Mouse (Mus musculus) heart, adult 2 months (tissue): Measurements from ENCODE around the gene Vmn1r201. TPM values are rescaled to one million over a fixed set of nuclear protein-coding genes. Genes with fewer than 3 reads are reported as not detected.

ENCODE experiments used
- DNase-seq, 2 experiments: peaks; one replicate each; pipeline ENCODE4 v3.0.0; 2021
- H3K27ac ChIP-seq: fragments of 200-600 bp; 2 replicates; pipeline ENCODE4 v1.8.1; 2022
- H3K27me3 ChIP-seq: fragments of 200-500 bp; 2 replicates; pipeline ENCODE4 v1.6.1; 2012; ENCODE audit warnings: mild to moderate bottlenecking, low read length, inconsistent platforms, mixed read lengths; ENCODE audit not compliant: control insufficient read depth, insufficient read depth
- H3K36me3 ChIP-seq: fragments of 200-500 bp; 2 replicates; pipeline ENCODE4 v1.6.1; 2012; ENCODE audit warnings: low read length, inconsistent platforms; ENCODE audit not compliant: control insufficient read depth, insufficient read depth
- H3K4me1 ChIP-seq: fragments of 200-500 bp; 2 replicates; pipeline ENCODE4 v1.6.1; 2011; ENCODE audit warnings: low read length; ENCODE audit not compliant: control insufficient read depth, insufficient read depth
- H3K4me3 ChIP-seq: fragments of 200-600 bp; 2 replicates; pipeline ENCODE4 v1.8.1; 2022
- H3K79me2 ChIP-seq: fragments of 200-500 bp; replicated peaks from 2 replicates; pipeline ENCODE4 v1.6.1; 2012; ENCODE audit warnings: mild to moderate bottlenecking, inconsistent platforms, low read length, moderate library complexity, mixed read lengths; ENCODE audit not compliant: control insufficient read depth, insufficient read depth
- H3K9ac ChIP-seq: fragments of 200-500 bp; 2 replicates; pipeline ENCODE4 v1.6.1; 2012; ENCODE audit warnings: low read depth, mild to moderate bottlenecking, control low read depth, inconsistent platforms, low read length, mixed read lengths
- CTCF ChIP-seq: fragments of 200-600 bp; IDR thresholded peaks from 2 replicates; pipeline ENCODE4 v1.8.1; 2022; ENCODE audit warnings: antibody characterized with exemption, mild to moderate bottlenecking, moderate library complexity
- EP300 ChIP-seq: fragments of 200-500 bp; IDR thresholded peaks from 2 replicates; pipeline ENCODE4 v1.6.1; 2011; ENCODE audit warnings: low read depth, low read length, control low read depth; ENCODE audit not compliant: insufficient read depth
- POLR2A ChIP-seq: fragments of 200-500 bp; IDR thresholded peaks from 2 replicates; pipeline ENCODE4 v1.6.1; 2011; ENCODE audit warnings: mild to moderate bottlenecking, low read depth, low read length, control low read depth; ENCODE audit not compliant: insufficient read depth
- WGBS: fragments of 180-500 bp; shearing (Covaris S2); methylation state at CpG from one replicate; pipeline ENCODE4 v1.1.7; 2018; 5-methylcytosine and 5-hydroxymethylcytosine counted together
- intact Hi-C: fragments of 180-260 bp; cut with DNase I; formaldehyde crosslinking; loops from one replicate; pipeline ENCODE4 v1.15.1; 2025
- long read RNA-seq: library from polyadenylated mRNA; stranded (forward); transcript quantifications from one replicate; pipeline ENCODE4 v2.0.0, GENCODE M21; 2021
- polyA plus RNA-seq: library from polyadenylated mRNA; depleted of rRNA; stranded (reverse); fragments of >200 nt; gene quantifications from 2 replicates; pipeline ENCODE4 v1.2.3, GENCODE M21; 2012; rRNA removed
- total RNA-seq, 2 experiments: library from RNA; stranded (reverse); gene quantifications; 2 replicates each; pipeline ENCODE4 v1.2.3; 2021

Gene Vmn1r201
- not detected for total RNA-seq
- polyA plus RNA-seq: not detected in 2 replicates
- long read RNA-seq: 0 reads

GRCm38 (mm10) chr13:22471623-22472022, at the start of gene Vmn1r201:
TSS of gene Vmn1r201 (plus strand) at chr13:22471923.
- Histone ChIP-seq H3K79me2 (no peaks in the 10 kb centered on the region), H3K36me3 (no peaks in the 10 kb centered on the region), H3K27me3 (no peaks in the 10 kb centered on the region), H3K4me3 (no peak within 1 kb of the TSS), H3K27ac (no peak within 1 kb of the TSS), H3K9ac (no peak within 1 kb of the TSS), H3K4me1 (no peaks in the 10 kb centered on the region)
- no peak for DNase-seq
- intact Hi-C loops: no loop called here
- WGBS: 32% methylated on average over 1 of the region's 1 CpGs
- no peak for TF ChIP-seq EP300
- TF ChIP-seq POLR2A: no peak
- TF ChIP-seq CTCF: no peak

- Histone ChIP-seq H3K27ac (no peak overlapping the region), H3K27me3 (no peaks in the 10 kb centered on the region), H3K79me2 (no peaks in the 10 kb centered on the region), H3K4me3 (no peak overlapping the region), H3K4me1 (no peaks in the 10 kb centered on the region), H3K9ac (no peak overlapping the region), H3K36me3 (no peaks in the 10 kb centered on the region)
- no peak for TF ChIP-seq EP300
- intact Hi-C loops: no loop called here
- no peak for DNase-seq
These were observed 16.6 kb upstream of the Vmn1r201 start for GRCm38 (mm10) chr13:22455145-22455544.

GRCm38 (mm10) chr13:22502431-22502830, 30.7 kb downstream of the Vmn1r201 start:
- Histone ChIP-seq H3K27ac (no peak overlapping the region), H3K9ac (no peak overlapping the region), H3K79me2 (no peaks in the 10 kb centered on the region), H3K4me3 (no peak overlapping the region), H3K36me3 (no peaks in the 10 kb centered on the region), H3K4me1 (no peaks in the 10 kb centered on the region), H3K27me3 (no peaks in the 10 kb centered on the region)
- 67% methylated on average over 3 of the region's 3 CpGs for WGBS
- no peak for TF ChIP-seq POLR2A
- intact Hi-C loops: no loop called here
- no peak for DNase-seq

- DNase-seq: no peak
- intact Hi-C loops: no loop called here
- no peak within 1 kb of the TSS for H3K9ac ChIP-seq
- TF ChIP-seq POLR2A (no peak), CTCF (no peak), EP300 (no peak)
- no peaks in the 10 kb centered on the region for H3K36me3 ChIP-seq
- H3K4me3 ChIP-seq: no peak within 1 kb of the TSS
- no peaks in the 10 kb centered on the region for H3K27me3 ChIP-seq
- no peaks in the 10 kb centered on the region for H3K79me2 ChIP-seq
- H3K4me1 ChIP-seq: no peaks in the 10 kb centered on the region
- H3K27ac ChIP-seq: no peak within 1 kb of the TSS
These were observed 33.6 kb downstream of the Vmn1r201 start, which contains the start of gene Vmn1r202 for GRCm38 (mm10) chr13:22505281-22505680. TSS of gene Vmn1r202 (minus strand) at chr13:22505381.

GRCm38 (mm10) chr13:22517814-22518213, 46.1 kb downstream of the Vmn1r201 start, which contains the start of gene Vmn1r203:
TSS of gene Vmn1r203 (plus strand) at chr13:22518114.
- DNase-seq: no peak
- Histone ChIP-seq H3K27ac (no peak within 1 kb of the TSS), H3K4me3 (no peak within 1 kb of the TSS), H3K27me3 (no peaks in the 10 kb centered on the region), H3K36me3 (no peaks in the 10 kb centered on the region), H3K79me2 (no peaks in the 10 kb centered on the region), H3K4me1 (no peaks in the 10 kb centered on the region), H3K9ac (no peak within 1 kb of the TSS)
- no peak for TF ChIP-seq POLR2A
- no peak for TF ChIP-seq CTCF
- no peak for TF ChIP-seq EP300
- intact Hi-C loops: no loop called here

Other genes with a start within 250 kb of the Vmn1r201 start
- not detected for gene Vmn1r193, start 248.8 kb upstream of the Vmn1r201 start, total RNA-seq
- gene Vmn1r193, start 248.8 kb upstream of the Vmn1r201 start, polyA plus RNA-seq: not detected in 2 replicates
- gene Vmn1r194, start 227.7 kb upstream of the Vmn1r201 start, total RNA-seq: not detected
- not detected in 2 replicates for gene Vmn1r194, start 227.7 kb upstream of the Vmn1r201 start, polyA plus RNA-seq
- gene Vmn1r195, start 201.4 kb upstream of the Vmn1r201 start, total RNA-seq: not detected
- not detected in 2 replicates for gene Vmn1r195, start 201.4 kb upstream of the Vmn1r201 start, polyA plus RNA-seq
- not detected for gene Vmn1r196, start 182.0 kb upstream of the Vmn1r201 start, total RNA-seq
- gene Vmn1r196, start 182.0 kb upstream of the Vmn1r201 start, polyA plus RNA-seq: not detected in 2 replicates
- not detected for gene Vmn1r197, start 147.3 kb upstream of the Vmn1r201 start, total RNA-seq
- not detected in 2 replicates for gene Vmn1r197, start 147.3 kb upstream of the Vmn1r201 start, polyA plus RNA-seq
- gene Vmn1r198, start 121.6 kb upstream of the Vmn1r201 start, total RNA-seq: not detected
- gene Vmn1r198, start 121.6 kb upstream of the Vmn1r201 start, polyA plus RNA-seq: not detected in 2 replicates
- not detected for gene Vmn1r199, start 92.1 kb upstream of the Vmn1r201 start, total RNA-seq
- gene Vmn1r199, start 92.1 kb upstream of the Vmn1r201 start, polyA plus RNA-seq: not detected in 2 replicates
- gene Vmn1r200, start 81.5 kb upstream of the Vmn1r201 start, total RNA-seq: not detected
- gene Vmn1r200, start 81.5 kb upstream of the Vmn1r201 start, polyA plus RNA-seq: not detected in 2 replicates
- gene Vmn1r202, start 33.5 kb downstream of the Vmn1r201 start, total RNA-seq: not detected
- gene Vmn1r202, start 33.5 kb downstream of the Vmn1r201 start, polyA plus RNA-seq: not detected in 2 replicates
- gene Vmn1r203, start 46.2 kb downstream of the Vmn1r201 start, total RNA-seq: not detected
- not detected in 2 replicates for gene Vmn1r203, start 46.2 kb downstream of the Vmn1r201 start, polyA plus RNA-seq
- gene Vmn1r204, start 81.3 kb downstream of the Vmn1r201 start, total RNA-seq: not detected
- not detected in 2 replicates for gene Vmn1r204, start 81.3 kb downstream of the Vmn1r201 start, polyA plus RNA-seq
- gene Vmn1r205, start 121.1 kb downstream of the Vmn1r201 start, total RNA-seq: not detected
- not detected in 2 replicates for gene Vmn1r205, start 121.1 kb downstream of the Vmn1r201 start, polyA plus RNA-seq
- gene Vmn1r206, start 152.3 kb downstream of the Vmn1r201 start, total RNA-seq: not detected
- not detected in 2 replicates for gene Vmn1r206, start 152.3 kb downstream of the Vmn1r201 start, polyA plus RNA-seq